ENCODE assay signal across 8 mouse cellular contexts in the genomic region with DNA sequence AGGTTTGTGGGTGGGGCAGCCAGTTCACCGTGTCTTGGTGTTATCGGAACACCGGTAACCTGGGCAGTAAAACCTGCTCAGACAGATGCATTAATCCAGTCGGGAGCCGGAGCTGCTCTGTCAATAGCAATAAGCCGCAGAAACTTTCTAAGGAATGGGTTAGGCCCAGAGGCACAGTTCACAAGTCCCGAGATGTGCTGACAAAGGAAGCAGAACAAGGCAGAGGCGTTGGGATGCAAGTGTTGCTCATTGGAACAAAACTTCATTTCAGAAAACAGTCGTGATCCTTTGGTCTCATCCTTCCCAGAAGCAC. TPM values are rescaled to one million over a fixed set of nuclear protein-coding genes. Genes with fewer than 3 reads are reported as not detected.
DNase-seq lines count a peak whose midpoint lies in the region; ATAC-seq lines count a peak whose summit lies in the region.

No protein-coding gene starts in this region.

- H3K4me1 ChIP-seq in heart, embryonic 15.5 days (replicated peaks) = 0 out of 2 replicates have a peak, but pooled peaks cover 3% of the 10 kb centered on the region
- peaks cover 40% of the 10 kb centered on the region for H3K4me1 ChIP-seq in hindbrain, embryonic 10.5 days (replicated peaks)

- peaks cover 4% of the 10 kb centered on the region; the same call in 1 of the 2 replicates for H3K27me3 ChIP-seq in heart, embryonic 15.5 days
- peaks cover 42% of the 10 kb centered on the region for H3K27me3 ChIP-seq in hindbrain, embryonic 10.5 days (ENCODE audit: insufficient read depth, poor library complexity, severe bottlenecking)

- no peaks in the 10 kb centered on the region for H3K9me3 ChIP-seq in heart, embryonic 15.5 days (replicated peaks)
- no peaks in the 10 kb centered on the region for H3K9me3 ChIP-seq in hindbrain, embryonic 10.5 days

- H3K27ac ChIP-seq in heart, embryonic 15.5 days = peak overlapping the region; percentile 74
- peak overlapping the region; percentile 93 for H3K27ac ChIP-seq in hindbrain, embryonic 10.5 days

- no peak for ATAC-seq in heart, embryonic 15.5 days (replicated peaks; ENCODE audit: insufficient number of reproducible peaks, insufficient read depth, low FRiP score, low read depth)
- ATAC-seq in megakaryocyte-erythroid progenitor cell, adult 5-6 weeks (replicated peaks; ENCODE audit: low FRiP score, low TSS enrichment, poor library complexity, severe bottlenecking) = 0 out of 2 replicates have a peak, but pooled peaks have one; percentile 9
- no peak for ATAC-seq in megakaryocyte progenitor cell, adult 5-6 weeks (replicated peaks; ENCODE audit: poor library complexity)

- intact Hi-C loops in heart, postnatal 10 days (cut with DNase I) = loop anchor here (2.0 to 5.0 kb wide), 3 partner anchors 133 to 268 kb away; no protein-coding TSS in a partner anchor

- DNase-seq in heart, postnatal 10 days = no peak
- DNase-seq in R1 (ENCODE audit: low read depth, low spot score) (peak; percentile 78), adipocyte (ENCODE audit: low spot score) (no peak)
- no peak for DNase-seq in hindbrain, embryonic 10.5 days (ENCODE audit: low spot score)
- no peak for DNase-seq in spleen, adult 18-20 months

- H3K4me2 ChIP-seq in heart, embryonic 15.5 days = peak overlapping the region; percentile 97

- H3K36me3 ChIP-seq in heart, embryonic 15.5 days = no peaks in the 10 kb centered on the region
- no peaks in the 10 kb centered on the region for H3K36me3 ChIP-seq in hindbrain, embryonic 10.5 days

- H3K9ac ChIP-seq in heart, embryonic 15.5 days = peak overlapping the region; percentile 84

- 3% methylated on average over 9 of the region's 9 CpGs for WGBS in heart, embryonic 15.5 days
- 3% methylated on average over 9 of the region's 9 CpGs for WGBS in hindbrain, embryonic 10.5 days

- peak overlapping the region; percentile 53 for H3K4me3 ChIP-seq in heart, embryonic 15.5 days
- peak overlapping the region; percentile 76 for H3K4me3 ChIP-seq in hindbrain, embryonic 10.5 days

RNA-seq across cellular contexts. Expression of a gene that starts 6.5 kb away (rescaled TPM):
- polyA plus RNA-seq in heart, embryonic 15.5 days (2015; fragmentation: Nextera tagmentation; extraction: Ambion mirVana) = 4.8 and 7.2 TPM in 2 replicates
- total RNA-seq in heart, postnatal 10 days (2021) = 1 to 10 TPM; 2.9 to 3.5 TPM
- 2.9 and 3.7 TPM in 2 replicates for polyA plus RNA-seq in hindbrain, embryonic 10.5 days (2016; fragmentation: Nextera tagmentation; extraction: Ambion mirVana)
- 2.0 TPM in 1 of 2 replicates, not detected in the other for total RNA-seq in megakaryocyte-erythroid progenitor cell, adult 5-6 weeks (2014; fragmentation: Nextera tagmentation)
- 1.9 and 3.3 TPM in 2 replicates for total RNA-seq in megakaryocyte-erythroid progenitor cell, adult 5-6 weeks (2017)
- total RNA-seq in megakaryocyte progenitor cell, adult 5-6 weeks (2015) = 3.4 and 4.7 TPM in 2 replicates
- total RNA-seq in megakaryocyte progenitor cell, adult 5-6 weeks (2017) = 3.2 and 5.2 TPM in 2 replicates
